Mouse (Mus musculus) A20 (cell line): ENCODE measurements at regions not wholly inside any gene's neighbourhood (a gene's known extent, or its start where the extent isn't known, plus 50 kb on each side); places are given as distances from the start of the nearest gene placed in this dataset.
"Not testable (repeated sequence)": the region's sequence is repeated elsewhere in the genome, so short reads cannot be mapped to it uniquely, and the experiment has no call there.

ENCODE experiments used
- DNase-seq: peaks from one replicate; pipeline ENCODE4 v3.0.0-alpha.2; 2011; ENCODE audit warnings: low read depth, low spot score

- no peak for DNase-seq
Measured at GRCm38 (mm10) chr5:5956716-5957115, 207.6 kb upstream of the Steap1 start.

GRCm38 (mm10) chr5:5955783-5956182, 206.7 kb upstream of the Steap1 start:
- DNase-seq, result no peak

DNA sequence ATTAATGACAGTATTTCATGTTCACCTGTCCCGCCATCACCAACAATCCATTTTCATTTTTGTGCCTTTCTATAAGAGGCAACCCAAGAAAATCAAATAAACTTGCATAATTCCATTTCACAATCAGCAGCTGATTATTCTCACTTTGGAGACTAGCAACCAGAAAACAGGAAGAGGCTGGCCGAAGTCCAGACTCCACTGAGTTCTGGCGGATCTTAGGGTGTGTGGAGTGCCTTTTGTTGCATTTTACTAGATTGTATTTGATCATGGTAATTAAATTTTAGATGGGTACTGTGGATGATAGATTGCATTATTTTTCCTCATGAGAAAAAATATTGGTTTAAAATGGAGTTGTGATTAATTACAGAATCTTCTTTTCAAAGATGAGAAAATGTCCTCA, 176.7 kb upstream of the Steap1 start:
- no peak for DNase-seq

GRCm38 (mm10) chr5:5916427-5916826, 167.3 kb upstream of the Steap1 start:
- no peak for DNase-seq

DNA sequence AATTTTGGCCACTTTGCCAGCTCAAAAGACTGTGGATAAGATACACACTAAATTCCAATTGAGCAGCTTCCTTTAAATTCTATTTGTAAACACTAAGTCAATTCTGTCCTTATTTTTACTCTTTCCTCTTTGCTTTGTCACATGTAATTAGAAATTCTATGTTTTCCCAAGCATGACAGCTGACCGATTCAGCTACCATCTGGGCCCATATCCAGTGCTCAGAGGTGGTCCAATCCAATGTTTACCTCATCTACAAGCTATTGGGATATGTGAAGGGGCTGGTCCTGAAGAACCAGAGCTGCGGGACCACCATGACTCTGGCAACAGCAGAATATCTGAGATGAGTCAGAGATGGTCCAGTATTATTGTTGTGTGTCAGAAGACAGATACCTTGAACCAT, 140.2 kb upstream of the Steap1 start:
- DNase-seq, result no peak

- no peak for DNase-seq
Measured at GRCm38 (mm10) chr5:5873425-5873824, 124.3 kb upstream of the Steap1 start.

DNA sequence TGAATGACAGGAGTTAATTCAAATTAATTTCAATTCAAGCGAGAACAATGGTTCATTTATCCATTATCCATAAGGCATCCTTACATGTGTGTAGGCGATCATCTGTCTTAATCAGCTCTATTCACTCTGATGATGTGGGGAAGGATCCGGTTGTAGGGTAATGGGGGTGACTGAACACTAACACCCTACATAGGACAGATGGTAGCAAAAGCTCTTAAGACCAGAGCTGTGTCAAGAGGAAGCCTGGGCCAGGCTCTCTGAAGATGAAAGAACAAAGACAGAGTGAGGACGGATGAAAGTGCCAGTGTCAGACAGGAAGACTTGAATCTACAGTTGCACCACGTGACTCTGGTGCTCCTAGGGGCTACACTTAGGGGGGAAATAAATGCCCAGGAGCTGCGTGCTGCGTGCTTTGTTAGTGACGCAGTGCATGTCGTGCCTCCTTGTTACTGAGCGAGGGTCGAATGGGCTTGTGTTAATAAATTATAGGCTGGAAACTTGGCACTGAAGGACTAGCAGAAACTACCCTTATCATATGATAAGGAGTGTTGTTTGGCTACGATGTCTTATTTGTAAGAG, 107.1 kb upstream of the Steap1 start:
- DNase-seq, result no peak

GRCm38 (mm10) chr5:5845805-5846496, 96.8 kb upstream of the Steap1 start:
- peak; percentile 4 for DNase-seq

DNA sequence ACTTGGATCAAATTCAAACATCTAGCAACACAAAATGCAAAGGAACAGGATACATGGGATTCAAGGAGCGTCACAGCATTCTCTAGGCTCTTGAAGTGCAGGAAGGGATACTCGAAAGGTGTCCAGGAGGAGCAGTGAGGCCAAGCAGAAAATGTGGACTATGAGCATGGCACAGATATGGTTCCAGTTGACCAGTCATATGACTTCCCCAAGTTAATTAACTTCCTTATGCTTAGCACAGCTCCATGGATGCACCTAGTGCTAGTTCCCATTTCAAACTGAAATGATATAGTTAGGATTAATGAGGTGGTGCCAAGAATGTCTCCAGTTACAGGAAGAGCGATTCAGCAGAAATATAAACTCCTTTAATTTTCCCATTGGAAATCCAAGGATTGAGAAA, 95.2 kb upstream of the Steap1 start:
- no peak for DNase-seq

DNA sequence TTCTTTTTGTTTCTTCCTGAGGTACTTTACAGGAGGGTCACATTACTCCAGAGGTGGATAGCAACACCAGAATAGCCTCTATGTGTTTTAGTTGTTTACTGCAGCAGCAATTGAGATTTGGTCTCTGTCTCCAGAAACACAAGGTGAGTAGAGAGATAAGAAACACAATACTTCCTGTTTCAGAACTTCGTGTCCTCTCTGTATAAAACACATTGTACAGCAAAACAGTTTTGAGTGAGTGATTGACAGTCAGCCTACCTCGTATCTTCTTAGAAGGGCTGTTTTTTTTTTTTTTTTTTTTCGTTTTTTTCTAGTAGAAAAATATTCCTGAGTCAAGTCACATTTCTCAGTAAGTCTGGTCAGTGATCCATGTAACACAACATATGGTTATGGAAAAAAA, 89.6 kb upstream of the Steap1 start:
- no peak for DNase-seq

GRCm38 (mm10) chr5:5822666-5823065, 73.5 kb upstream of the Steap1 start:
- not testable (repeated sequence) for DNase-seq
